Mouse (Mus musculus) MEL (cell line): ENCODE data around the gene Tnfsf11. TPM values are rescaled to one million over a fixed set of nuclear protein-coding genes. Genes with fewer than 3 reads are reported as not detected.

Source experiments
- DNase-seq: peaks from one replicate; pipeline ENCODE4 v3.0.0; 2011; ENCODE audit warnings: low read depth, low spot score
- H3K27ac ChIP-seq: 2 replicates; pipeline ENCODE4 v1.5.1; 2012; ENCODE audit warnings: low read depth, mild to moderate bottlenecking, control low read depth, low read length, moderate library complexity; ENCODE audit not compliant: control insufficient read depth
- H3K27me3 ChIP-seq, 2 experiments: fragments of 150-350 bp in 1 of 2; sonication (generic) in 1 of 2; 2 replicates each; pipeline ENCODE4 v1.6.1; 2012; ENCODE audit warnings: low read length in 2 of 2, mild to moderate bottlenecking in 2 of 2, improper control_type of control experiment in 1 of 2, moderate library complexity in 1 of 2; ENCODE audit not compliant: insufficient read depth in 2 of 2, control insufficient read depth in 1 of 2
- H3K36me3 ChIP-seq, 2 experiments: 2 replicates each; pipeline ENCODE4 v1.6.1; 2012 to 2014; ENCODE audit warnings: low read length in 2 of 2, improper control_type of control experiment in 1 of 2, inconsistent platforms in 1 of 2, mild to moderate bottlenecking in 1 of 2; ENCODE audit not compliant: insufficient read depth in 2 of 2, control insufficient read depth in 1 of 2
- H3K4me1 ChIP-seq, 2 experiments: fragments of 150-350 bp in 1 of 2; sonication (generic) in 1 of 2; 2 replicates each; pipeline ENCODE4 v1.6.1; 2012; ENCODE audit warnings: low read length in 2 of 2, improper control_type of control experiment in 1 of 2, mild to moderate bottlenecking in 1 of 2; ENCODE audit not compliant: insufficient read depth in 2 of 2, control insufficient read depth in 1 of 2
- H3K4me3 ChIP-seq, 2 experiments: fragments of 150-350 bp in 1 of 2; sonication (generic) in 1 of 2; 2 replicates each; pipeline ENCODE4 v1.5.1; 2012; ENCODE audit warnings: low read depth in 2 of 2, low read length in 2 of 2, mild to moderate bottlenecking in 2 of 2, moderate library complexity in 2 of 2, control low read depth in 1 of 2, improper control_type of control experiment in 1 of 2; ENCODE audit not compliant: control insufficient read depth in 1 of 2, insufficient read depth in 1 of 2
- H3K79me2 ChIP-seq: 2 replicates; pipeline ENCODE4 v1.6.1; 2012; ENCODE audit warnings: mild to moderate bottlenecking, low read length, moderate library complexity; ENCODE audit not compliant: control insufficient read depth, poor library complexity, insufficient read depth
- H3K9ac ChIP-seq: 2 replicates; pipeline ENCODE4 v1.6.1; 2012; ENCODE audit warnings: low read depth, mild to moderate bottlenecking, control low read depth, low read length, moderate library complexity; ENCODE audit not compliant: control insufficient read depth, poor library complexity, severe bottlenecking
- H3K9me3 ChIP-seq: fragments of 150-350 bp; sonication (generic); replicated peaks from 2 replicates; pipeline ENCODE4 v1.6.1; 2012; ENCODE audit warnings: mild to moderate bottlenecking, low read length, improper control_type of control experiment, moderate library complexity; ENCODE audit not compliant: insufficient read depth
- CHD2 ChIP-seq: IDR thresholded peaks from 2 replicates; pipeline ENCODE4 v1.6.1; 2011; ENCODE audit warnings: low read length, improper control_type of control experiment
- CTCF ChIP-seq, 3 experiments: IDR thresholded peaks in 2 of 3; conservative IDR thresholded peaks in 1 of 3; 2 replicates each; pipeline ENCODE4 v1.5.1; 2011 to 2012; ENCODE audit warnings: low read length in 3 of 3, low read depth in 2 of 3, mild to moderate bottlenecking in 2 of 3, improper control_type of control experiment in 1 of 3, inconsistent platforms in 1 of 3, mixed read lengths in 1 of 3, moderate library complexity in 1 of 3; ENCODE audit not compliant: control insufficient read depth in 1 of 3, insufficient read depth in 1 of 3, poor library complexity in 1 of 3, severe bottlenecking in 1 of 3
- ETS1 ChIP-seq: IDR thresholded peaks from 2 replicates; pipeline ENCODE4 v1.6.1; 2012; ENCODE audit warnings: low read depth, mild to moderate bottlenecking, inconsistent platforms, low read length, improper control_type of control experiment, moderate library complexity
- HCFC1 ChIP-seq: IDR thresholded peaks from 2 replicates; pipeline ENCODE4 v1.6.1; 2012; ENCODE audit warnings: low read depth, mild to moderate bottlenecking, inconsistent platforms, low read length, improper control_type of control experiment, moderate library complexity
- JUND ChIP-seq: IDR thresholded peaks from 2 replicates; pipeline ENCODE4 v1.6.1; 2011; ENCODE audit warnings: low read depth, mild to moderate bottlenecking, improper control_type of control experiment, low read length
- MAX ChIP-seq: IDR thresholded peaks from 2 replicates; pipeline ENCODE4 v1.6.1; 2011; ENCODE audit warnings: low read length, improper control_type of control experiment
- MEF2A ChIP-seq: IDR thresholded peaks from 2 replicates; pipeline ENCODE4 v1.6.1; 2014; ENCODE audit warnings: low read depth, mild to moderate bottlenecking, inconsistent platforms, low read length, improper control_type of control experiment; ENCODE audit not compliant: poor library complexity, insufficient replicate concordance, severe bottlenecking; ENCODE audit errors: extremely low read depth
- MXI1 ChIP-seq: IDR thresholded peaks from 2 replicates; pipeline ENCODE4 v1.6.1; 2011; ENCODE audit warnings: mild to moderate bottlenecking, low read depth, low read length, improper control_type of control experiment
- MYB ChIP-seq: IDR thresholded peaks from 2 replicates; pipeline ENCODE4 v1.6.1; 2011; ENCODE audit warnings: mild to moderate bottlenecking, low read depth, low read length, improper control_type of control experiment
- POLR2AphosphoS2 ChIP-seq: IDR thresholded peaks from 2 replicates; pipeline ENCODE4 v1.6.1; 2011; ENCODE audit warnings: low read length, improper control_type of control experiment
- POLR2AphosphoS5 ChIP-seq: IDR thresholded peaks from 2 replicates; pipeline ENCODE4 v1.6.1; 2012; ENCODE audit warnings: low read depth, borderline replicate concordance, mild to moderate bottlenecking, inconsistent platforms, low read length, moderate library complexity, mixed read lengths
- SIN3A ChIP-seq: IDR thresholded peaks from 2 replicates; pipeline ENCODE4 v1.6.1; 2012; ENCODE audit warnings: low read length, improper control_type of control experiment, inconsistent platforms
- SMC3 ChIP-seq: IDR thresholded peaks from 2 replicates; pipeline ENCODE4 v1.6.1; 2011; ENCODE audit warnings: low read depth, low read length, improper control_type of control experiment
- UBTF ChIP-seq: IDR thresholded peaks from 2 replicates; pipeline ENCODE4 v1.6.1; 2012; ENCODE audit warnings: low read depth, mild to moderate bottlenecking, inconsistent platforms, low read length, improper control_type of control experiment, moderate library complexity, borderline replicate concordance; ENCODE audit not compliant: insufficient read depth
- USF1 ChIP-seq: IDR thresholded peaks from 2 replicates; pipeline ENCODE4 v1.6.1; 2014; ENCODE audit warnings: low read depth, mild to moderate bottlenecking, inconsistent platforms, low read length, improper control_type of control experiment, moderate library complexity
- USF2 ChIP-seq, 2 experiments: IDR thresholded peaks; 2 replicates each; pipeline ENCODE4 v1.6.1; 2011 to 2012; ENCODE audit warnings: improper control_type of control experiment in 2 of 2, low read length in 2 of 2, borderline replicate concordance in 1 of 2, inconsistent platforms in 1 of 2, low read depth in 1 of 2, mild to moderate bottlenecking in 1 of 2; ENCODE audit not compliant: insufficient read depth in 1 of 2
- ZMIZ1 ChIP-seq: IDR thresholded peaks from 2 replicates; pipeline ENCODE4 v1.6.1; 2012; ENCODE audit warnings: low read depth, mild to moderate bottlenecking, inconsistent platforms, low read length, improper control_type of control experiment, moderate library complexity
- polyA plus RNA-seq, 2 experiments: library from polyadenylated mRNA; stranded (reverse) in 1 of 2; unstranded in 1 of 2; fragments of >175 nt in 1 of 2; fragments of >200 nt in 1 of 2; gene quantifications; 2 replicates each; pipeline versions ENCODE4 v1.2.1 to v1.2.4; 2012; ENCODE audit warnings: low replicate concordance in 2 of 2, low read depth in 1 of 2; ENCODE audit not compliant: insufficient read length in 2 of 2, insufficient read depth in 1 of 2, missing spikeins in 1 of 2
- total RNA-seq: library from RNA; depleted of rRNA; stranded (reverse); fragments of 300-350 nt; gene quantifications from 2 replicates; pipeline ENCODE4 v1.2.3, GENCODE M21; 2012

Gene Tnfsf11
- total and polyA plus RNA-seq, 3 experiments = not detected

DNA sequence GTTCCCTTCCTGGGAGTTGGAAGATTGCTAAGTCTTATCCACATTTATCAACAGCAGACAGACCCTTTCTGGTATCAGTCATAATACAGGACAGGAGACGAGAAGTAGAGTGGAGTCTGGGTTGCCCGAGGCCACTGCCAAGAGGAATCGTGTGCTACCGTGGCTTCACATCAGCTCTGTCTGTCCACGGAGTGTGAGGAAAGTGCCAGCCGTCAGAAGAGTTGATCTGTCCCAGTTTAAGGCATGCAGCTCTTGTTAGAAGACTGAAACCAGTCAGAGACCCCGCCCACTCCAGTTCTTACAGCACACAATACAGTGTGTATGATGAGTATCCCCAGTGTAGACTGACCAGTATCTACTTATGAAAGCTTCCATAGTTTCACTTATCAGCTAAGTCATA lies 45.2 kb downstream of the Tnfsf11 start:
- Histone ChIP-seq H3K79me2 (no peaks in the 10 kb centered on the region), H3K4me3 (no peak overlapping the region), H3K36me3 (no peaks in the 10 kb centered on the region), H3K27me3 (no peaks in the 10 kb centered on the region)
- TF ChIP-seq USF2 (IDR thresholded peaks at IDR 0.05; ENCODE audit: borderline replicate concordance in 1 of 2, insufficient read depth in 1 of 2, low read depth in 1 of 2, low read length in 2 of 2) (no peak), ZMIZ1 (no peak), MYB (no peak)
- TF ChIP-seq, all 39 proteins: peak for 0
- Histone ChIP-seq H3K9ac (no peak overlapping the region), H3K27ac (no peak overlapping the region), H3K4me1 (no peaks in the 10 kb centered on the region), H3K9me3 (no peaks in the 10 kb centered on the region)
- DNase-seq = no peak

DNA sequence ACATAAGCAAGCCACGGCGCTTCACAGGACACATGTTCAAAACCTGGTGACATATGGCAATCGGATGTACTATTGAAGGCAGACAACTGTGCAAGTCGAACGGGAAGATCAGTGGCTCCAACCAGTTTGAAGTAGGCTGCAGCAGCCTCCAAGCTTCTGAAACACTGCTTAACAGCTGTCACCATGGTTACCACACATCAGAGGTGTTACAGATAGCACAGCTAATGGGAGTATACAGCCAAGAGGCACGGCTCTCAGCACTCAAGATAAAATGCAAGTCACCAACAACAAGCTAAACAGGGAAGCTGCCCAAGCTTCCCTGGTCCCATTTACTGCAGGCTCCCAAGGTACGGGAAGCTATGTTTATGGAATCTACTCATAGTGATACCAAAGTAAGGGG lies 46.6 kb downstream of the Tnfsf11 start:
- Histone ChIP-seq H3K36me3 (no peaks in the 10 kb centered on the region), H3K4me1 (no peaks in the 10 kb centered on the region), H3K9ac (no peak overlapping the region), H3K27me3 (no peaks in the 10 kb centered on the region), H3K79me2 (no peaks in the 10 kb centered on the region), H3K4me3 (no peak overlapping the region), H3K27ac (no peak overlapping the region), H3K9me3 (no peaks in the 10 kb centered on the region)
- TF ChIP-seq POLR2AphosphoS2 (no peak), HCFC1 (no peak), JUND (no peak), SMC3 (no peak), MXI1 (no peak), CHD2 (no peak), UBTF (no peak), ETS1 (no peak), MAX (no peak), CTCF (IDR thresholded peaks at IDR 0.05 in 2 of 3, conservative IDR thresholded peaks at IDR 0.05 in 1 of 3; ENCODE audit: control insufficient read depth in 1 of 3, insufficient read depth in 1 of 3, low read depth in 2 of 3, low read length in 3 of 3, poor library complexity in 1 of 3, severe bottlenecking in 1 of 3) (no peak)
- DNase-seq = no peak

DNA sequence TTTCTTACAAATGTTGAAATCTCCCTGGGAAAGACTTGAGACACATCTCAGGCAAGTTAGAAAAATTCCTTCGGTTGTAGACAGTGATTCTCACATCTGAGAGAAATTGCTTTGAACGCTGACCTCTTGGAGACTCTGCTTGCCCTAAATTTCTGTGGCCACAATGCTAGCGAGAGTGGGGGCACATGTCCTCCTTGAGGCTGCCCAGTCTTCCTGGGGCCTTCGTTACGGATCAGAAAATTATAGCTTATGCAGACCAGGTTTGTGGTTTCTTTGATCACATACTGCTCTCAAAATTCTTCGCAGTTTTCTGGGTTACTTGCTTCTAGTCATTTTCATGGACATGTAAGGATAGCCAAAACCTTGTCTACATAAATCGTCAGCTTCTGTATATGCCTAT lies 53.8 kb downstream of the Tnfsf11 start:
- TF ChIP-seq ETS1 = no peak
- TF ChIP-seq POLR2AphosphoS5 = no peak
- TF ChIP-seq UBTF = no peak
- no peak for TF ChIP-seq CTCF (IDR thresholded peaks at IDR 0.05 in 2 of 3, conservative IDR thresholded peaks at IDR 0.05 in 1 of 3; ENCODE audit: control insufficient read depth in 1 of 3, insufficient read depth in 1 of 3, low read depth in 2 of 3, low read length in 3 of 3, poor library complexity in 1 of 3, severe bottlenecking in 1 of 3)
- no peak for TF ChIP-seq SIN3A
- no peak for TF ChIP-seq USF1
- no peak for TF ChIP-seq MEF2A

More for the DNA sequence above, 53.8 kb downstream of the Tnfsf11 start:
- H3K36me3 ChIP-seq = no peaks in the 10 kb centered on the region
- H3K4me1 ChIP-seq = no peaks in the 10 kb centered on the region
- no peak overlapping the region for H3K27ac ChIP-seq
- no peaks in the 10 kb centered on the region for H3K9me3 ChIP-seq
- no peaks in the 10 kb centered on the region for H3K27me3 ChIP-seq
- no peaks in the 10 kb centered on the region for H3K79me2 ChIP-seq
- DNase-seq = no peak
- no peak overlapping the region for H3K4me3 ChIP-seq
- H3K9ac ChIP-seq = no peak overlapping the region
